10 mouse cellular contexts compared by ENCODE assay signal in genomic region chr12:44327452-44327851, GRCm38 (mm10). TPM values are rescaled to one million over a fixed set of nuclear protein-coding genes. Genes with fewer than 3 reads are reported as not detected.
DNase-seq lines count a peak whose midpoint lies in the region; ATAC-seq lines count a peak whose summit lies in the region.
"Had no signal": no experiment of that assay in that cellular context is flagged by ENCODE, and none has a peak within 500 bp of the region (broad histone marks: within the 10 kb centered on the region; RNA-seq: fewer than 3 reads in every experiment).

No protein-coding gene starts in this region.

- no peaks in the 10 kb centered on the region for H3K36me3 ChIP-seq in hindbrain, embryonic 11.5 days (ENCODE audit: control insufficient read depth, insufficient read depth, low read length)
- peaks cover 3% of the 10 kb centered on the region; the same call in 1 of the 2 replicates for H3K36me3 ChIP-seq in hindbrain, embryonic 13.5 days
- no peaks in the 10 kb centered on the region for H3K36me3 ChIP-seq in midbrain, embryonic 14.5 days (ENCODE audit: control insufficient read depth, insufficient read depth, low read length)
- H3K36me3 ChIP-seq in midbrain, embryonic 11.5 days (ENCODE audit: control insufficient read depth, insufficient read depth, low read length), result no peaks in the 10 kb centered on the region
- H3K36me3 ChIP-seq: heart, embryonic 15.5 days had no signal

- no peak overlapping the region for H3K4me3 ChIP-seq in hindbrain, embryonic 11.5 days (ENCODE audit: low read depth, low read length)
- no peak overlapping the region for H3K4me3 ChIP-seq in hindbrain, embryonic 13.5 days
- no peak overlapping the region for H3K4me3 ChIP-seq in midbrain, embryonic 14.5 days (replicated peaks; ENCODE audit: low read depth, low read length)
- no peak overlapping the region for H3K4me3 ChIP-seq in midbrain, embryonic 11.5 days (ENCODE audit: low read depth, low read length)
- H3K4me3 ChIP-seq: heart, embryonic 15.5 days had no signal

- H3K9me3 ChIP-seq in hindbrain, embryonic 11.5 days (ENCODE audit: control insufficient read depth, low read length), result no peaks in the 10 kb centered on the region
- no peaks in the 10 kb centered on the region for H3K9me3 ChIP-seq in hindbrain, embryonic 13.5 days
- no peaks in the 10 kb centered on the region for H3K9me3 ChIP-seq in midbrain, embryonic 14.5 days (ENCODE audit: control insufficient read depth, low read length)
- no peaks in the 10 kb centered on the region for H3K9me3 ChIP-seq in midbrain, embryonic 11.5 days (ENCODE audit: control insufficient read depth, low read length)
- H3K9me3 ChIP-seq: heart, embryonic 15.5 days had no signal

- no peak overlapping the region for H3K27ac ChIP-seq in hindbrain, embryonic 11.5 days (ENCODE audit: low read depth, low read length)
- no peak overlapping the region for H3K27ac ChIP-seq in hindbrain, embryonic 13.5 days
- no peak overlapping the region for H3K27ac ChIP-seq in midbrain, embryonic 14.5 days (replicated peaks; ENCODE audit: low read depth, low read length)
- no peak overlapping the region for H3K27ac ChIP-seq in midbrain, embryonic 11.5 days (ENCODE audit: low read depth, low read length)
- H3K27ac ChIP-seq: heart, embryonic 15.5 days had no signal

- DNase-seq in hindbrain, embryonic 11.5 days (ENCODE audit: low spot score), result peak; percentile 27
- peak; percentile 79 for DNase-seq in midbrain, embryonic 14.5 days
- DNase-seq in midbrain, embryonic 11.5 days (ENCODE audit: low spot score, missing footprints), result no peak
- DNase-seq in embryo, embryonic 10 days (ENCODE audit: low spot score), result peak; percentile 61
- DNase-seq in right cerebral cortex, postnatal 25 days, result peak; percentile 23
- no peak for DNase-seq in heart, postnatal 25 days (ENCODE audit: low spot score)
- DNase-seq: adrenal gland, postnatal 10 days had no signal

- WGBS in hindbrain, embryonic 11.5 days, result 34% methylated on average over 6 of the region's 6 CpGs
- 37% methylated on average over 6 of the region's 6 CpGs for WGBS in hindbrain, embryonic 13.5 days
- WGBS in midbrain, embryonic 14.5 days, result 28% methylated on average over 6 of the region's 6 CpGs
- WGBS in midbrain, embryonic 11.5 days, result 31% methylated on average over 6 of the region's 6 CpGs

- no peak overlapping the region for H3K9ac ChIP-seq in hindbrain, embryonic 11.5 days (ENCODE audit: low read depth, low read length)
- H3K9ac ChIP-seq in hindbrain, embryonic 13.5 days, result no peak overlapping the region
- no peak overlapping the region for H3K9ac ChIP-seq in midbrain, embryonic 14.5 days (replicated peaks; ENCODE audit: low read length)
- H3K9ac ChIP-seq in midbrain, embryonic 11.5 days (ENCODE audit: low read length), result no peak overlapping the region
- H3K9ac ChIP-seq: heart, embryonic 15.5 days had no signal

- intact Hi-C loops in heart, postnatal 25 days (cut with DNase I), result no loop called here

- no peak for ATAC-seq in hindbrain, embryonic 11.5 days (ENCODE audit: low FRiP score)
- no peak for ATAC-seq in hindbrain, embryonic 13.5 days (ENCODE audit: low FRiP score)
- no peak for ATAC-seq in midbrain, embryonic 14.5 days (ENCODE audit: low FRiP score, low TSS enrichment)
- no peak for ATAC-seq in midbrain, embryonic 11.5 days (ENCODE audit: low FRiP score)
- ATAC-seq in erythroid progenitor cell, adult 5-6 weeks (replicated peaks; ENCODE audit: low FRiP score, poor library complexity, severe bottlenecking), result no peak

- no peaks in the 10 kb centered on the region for H3K4me1 ChIP-seq in hindbrain, embryonic 11.5 days (replicated peaks; ENCODE audit: control insufficient read depth, insufficient read depth, low read length)
- peaks cover 25% of the 10 kb centered on the region for H3K4me1 ChIP-seq in hindbrain, embryonic 13.5 days (replicated peaks)
- peaks cover 19% of the 10 kb centered on the region for H3K4me1 ChIP-seq in midbrain, embryonic 14.5 days (ENCODE audit: control insufficient read depth, insufficient read depth, low read length)
- peaks cover 10% of the 10 kb centered on the region; the same call in 1 of the 2 replicates for H3K4me1 ChIP-seq in midbrain, embryonic 11.5 days (ENCODE audit: control insufficient read depth, insufficient read depth, low read length)

- no peak overlapping the region for H3K4me2 ChIP-seq in hindbrain, embryonic 11.5 days (replicated peaks; ENCODE audit: low read depth, low read length)
- no peak overlapping the region for H3K4me2 ChIP-seq in hindbrain, embryonic 13.5 days
- no peak overlapping the region for H3K4me2 ChIP-seq in midbrain, embryonic 14.5 days (ENCODE audit: low read length)
- H3K4me2 ChIP-seq in midbrain, embryonic 11.5 days, result no peak overlapping the region

- no peaks in the 10 kb centered on the region for H3K27me3 ChIP-seq in hindbrain, embryonic 11.5 days (ENCODE audit: control insufficient read depth, insufficient read depth, low read length)
- H3K27me3 ChIP-seq in hindbrain, embryonic 13.5 days, result no peaks in the 10 kb centered on the region
- no peaks in the 10 kb centered on the region for H3K27me3 ChIP-seq in midbrain, embryonic 14.5 days (ENCODE audit: control insufficient read depth, insufficient read depth, low read length)
- no peaks in the 10 kb centered on the region; the same call in 1 of the 2 replicates for H3K27me3 ChIP-seq in midbrain, embryonic 11.5 days (ENCODE audit: control insufficient read depth, insufficient read depth, low read length)

RNA-seq across cellular contexts. Expression of gene Nrcam, which starts 1.2 kb away (rescaled TPM):
- 67.6 and 82.8 TPM in 2 replicates for polyA plus RNA-seq in hindbrain, embryonic 11.5 days (2014; fragmentation: Nextera tagmentation; extraction: Ambion mirVana)
- 132 and 133 TPM in 2 replicates for polyA plus RNA-seq in hindbrain, embryonic 13.5 days (2015; fragmentation: Nextera tagmentation; extraction: Ambion mirVana)
- 137 and 198 TPM in 2 replicates for polyA plus RNA-seq in midbrain, embryonic 14.5 days (2014; fragmentation: Nextera tagmentation; extraction: Ambion mirVana)
- polyA plus RNA-seq in midbrain, embryonic 11.5 days (2014; fragmentation: Nextera tagmentation; extraction: Ambion mirVana), result 75.7 and 84.4 TPM in 2 replicates
- not detected in 2 replicates for total RNA-seq in erythroid progenitor cell, adult 5-6 weeks (2015; ENCODE audit: low replicate concordance)
- 0.15 TPM in 1 of 2 replicates, not detected in the other for total RNA-seq in erythroid progenitor cell, adult 5-6 weeks (2017; ENCODE audit: low replicate concordance)
- total RNA-seq in heart, postnatal 25 days (2021), result under 1 TPM; 0.16 to 0.42 TPM

Comparison
In these comparisons a context has a peak if more than half of its experiments do, and no peak if none do; other contexts are left out.
1. DNase-seq: peak in hindbrain, embryonic 11.5 days (single experiment), midbrain, embryonic 14.5 days (single experiment), embryo, embryonic 10 days (single experiment) and right cerebral cortex, postnatal 25 days (single experiment); none in midbrain, embryonic 11.5 days (single experiment) and heart, postnatal 25 days (single experiment).